Mouse (Mus musculus) stomach, postnatal 0 days (tissue): ENCODE results near the gene Adprhl1.

Source experiments
- CTCF ChIP-seq: IDR thresholded peaks from 2 replicates; pipeline ENCODE4 v1.5.1; 2016; ENCODE audit warnings: antibody characterized with exemption, low read depth, mild to moderate bottlenecking, moderate library complexity
- EP300 ChIP-seq: optimal IDR thresholded peaks from 2 replicates; pipeline ENCODE3; 2016; ENCODE audit warnings: antibody characterized with exemption

DNA sequence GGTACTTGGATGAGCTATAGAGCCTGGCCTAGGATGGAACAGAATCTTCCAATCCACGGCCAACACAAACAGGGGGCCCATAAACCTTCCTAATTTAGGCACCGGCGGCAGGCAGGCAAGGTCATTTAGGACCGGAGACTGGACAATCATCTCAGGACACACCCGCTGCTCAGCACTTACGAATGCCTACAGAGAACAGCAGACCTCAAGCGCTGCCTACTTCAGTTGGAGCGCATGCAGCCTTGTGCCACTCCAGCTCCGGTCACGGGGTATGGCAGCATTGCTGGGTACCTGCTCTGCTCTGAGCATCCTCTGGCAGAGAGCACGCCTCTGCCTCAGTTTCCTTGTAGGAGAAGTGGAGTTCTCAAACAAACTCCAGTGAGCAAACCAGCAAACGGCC, 24.2 kb downstream of the Adprhl1 start:
- TF ChIP-seq CTCF (no peak), EP300 (no peak)
